Mouse (Mus musculus) lung, adult 2 months (tissue): ENCODE measurements around the gene Rassf5. TPM values are rescaled to one million over a fixed set of nuclear protein-coding genes. Genes with fewer than 3 reads are reported as not detected.

ENCODE experiments used
- DNase-seq: peaks from one replicate; pipeline ENCODE4 v3.0.0; 2022
- H3K4me1 ChIP-seq: fragments of 200-500 bp; 2 replicates; pipeline ENCODE4 v1.6.1; 2011; ENCODE audit warnings: low read length; ENCODE audit not compliant: control insufficient read depth, insufficient read depth
- H3K4me3 ChIP-seq: fragments of 200-500 bp; replicated peaks from 2 replicates; pipeline ENCODE3; 2011; ENCODE audit warnings: low read depth, mild to moderate bottlenecking, control low read depth, low read length; ENCODE audit errors: extremely low read depth
- CTCF ChIP-seq: fragments of 200-500 bp; IDR thresholded peaks from 2 replicates; pipeline ENCODE4 v1.5.1; 2011; ENCODE audit warnings: mild to moderate bottlenecking, low read length, control low read depth; ENCODE audit not compliant: insufficient read depth
- POLR2A ChIP-seq: fragments of 200-500 bp; IDR thresholded peaks from 2 replicates; pipeline ENCODE4 v1.6.1; 2011; ENCODE audit warnings: low read depth, mild to moderate bottlenecking, control low read depth, low read length, borderline replicate concordance; ENCODE audit errors: extremely low read depth
- WGBS: fragments of 180-500 bp; shearing (Covaris S2); methylation state at CpG from one replicate; pipeline ENCODE4 v1.1.7; 2018; 5-methylcytosine and 5-hydroxymethylcytosine counted together
- polyA plus RNA-seq: library from polyadenylated mRNA; depleted of rRNA; stranded (reverse); fragments of >200 nt; gene quantifications from 2 replicates; pipeline ENCODE4 v1.2.3, GENCODE M21; 2012

Rassf5 gene
- polyA plus RNA-seq, 1 experiment: 19.1 TPM

DNA sequence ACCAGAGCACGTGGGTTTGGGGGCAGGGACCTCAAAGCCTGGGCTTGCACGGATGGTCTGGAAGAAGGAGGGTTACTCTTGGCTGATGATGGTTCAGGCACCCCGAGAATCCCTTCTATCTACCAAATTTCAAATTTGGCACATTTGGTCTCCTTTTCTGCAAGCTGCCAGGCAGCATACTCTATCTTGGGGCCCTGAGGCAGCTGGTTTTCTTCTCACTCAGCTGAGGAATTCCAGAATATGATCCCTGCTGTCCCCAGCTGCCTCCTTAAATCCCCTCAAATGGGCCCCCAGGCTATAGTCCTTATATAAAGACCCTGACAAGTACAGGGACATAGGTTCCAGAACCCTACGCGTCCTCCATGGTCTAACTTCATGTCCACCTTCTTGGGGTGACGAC is 31.7 kb downstream of the Rassf5 start:
- no peak for DNase-seq
- WGBS: 63% methylated on average over 6 of the region's 6 CpGs
- Histone ChIP-seq H3K4me1 (no peaks in the 10 kb centered on the region; the same call in 1 of the 2 replicates), H3K4me3 (no peak overlapping the region)
- TF ChIP-seq POLR2A (no peak), CTCF (no peak)

DNA sequence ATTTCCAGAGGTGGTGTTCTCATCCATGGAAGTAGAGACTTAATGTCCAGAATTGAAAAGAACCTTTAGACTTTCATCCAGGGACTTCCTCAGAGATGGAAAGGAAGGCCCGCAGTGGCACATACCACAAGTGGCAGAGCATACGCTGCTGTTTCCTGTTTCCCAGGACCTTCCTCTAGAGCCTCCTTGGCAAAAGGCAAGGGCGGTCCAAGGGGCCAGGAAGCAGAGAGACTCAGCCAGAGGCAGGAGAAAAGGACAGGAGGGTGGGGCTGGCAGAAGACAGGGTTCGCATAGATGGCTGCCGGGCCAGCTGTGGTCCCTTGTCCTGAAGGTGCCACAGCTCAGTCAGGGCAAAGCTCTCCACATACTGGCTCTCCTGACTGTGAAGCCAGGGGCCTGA is 32.1 kb downstream of the Rassf5 start:
- no peak overlapping the region for H3K4me3 ChIP-seq
- H3K4me1 ChIP-seq: no peaks in the 10 kb centered on the region; the same call in 1 of the 2 replicates
- WGBS: 29% methylated on average over 5 of the region's 5 CpGs
- DNase-seq: no peak
- TF ChIP-seq POLR2A: no peak
- TF ChIP-seq CTCF: no peak

DNA sequence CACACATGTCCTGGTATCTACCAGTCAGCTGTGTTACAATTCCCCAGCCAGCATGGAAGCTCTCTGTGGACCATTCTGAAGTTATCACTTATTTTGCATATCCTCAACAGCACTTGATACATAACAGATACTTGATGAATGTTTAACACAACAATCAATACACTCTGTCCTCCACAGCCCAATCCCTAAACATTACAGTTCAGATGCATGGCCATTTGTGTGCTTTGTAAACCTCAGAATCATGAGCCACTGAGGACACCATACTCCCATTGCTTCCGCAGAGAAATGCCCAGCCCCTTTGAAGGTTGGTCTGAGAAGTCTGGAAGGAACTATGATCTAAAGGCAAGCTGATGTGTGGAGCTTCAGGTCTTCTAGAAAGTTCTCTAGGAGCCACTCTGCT is 33.4 kb downstream of the Rassf5 start:
- H3K4me3 ChIP-seq: no peak overlapping the region
- WGBS: 84% methylated on average over 1 of the region's 1 CpGs
- TF ChIP-seq POLR2A (no peak), CTCF (no peak)
- no peak for DNase-seq
- H3K4me1 ChIP-seq: no peaks in the 10 kb centered on the region; the same call in 1 of the 2 replicates

DNA sequence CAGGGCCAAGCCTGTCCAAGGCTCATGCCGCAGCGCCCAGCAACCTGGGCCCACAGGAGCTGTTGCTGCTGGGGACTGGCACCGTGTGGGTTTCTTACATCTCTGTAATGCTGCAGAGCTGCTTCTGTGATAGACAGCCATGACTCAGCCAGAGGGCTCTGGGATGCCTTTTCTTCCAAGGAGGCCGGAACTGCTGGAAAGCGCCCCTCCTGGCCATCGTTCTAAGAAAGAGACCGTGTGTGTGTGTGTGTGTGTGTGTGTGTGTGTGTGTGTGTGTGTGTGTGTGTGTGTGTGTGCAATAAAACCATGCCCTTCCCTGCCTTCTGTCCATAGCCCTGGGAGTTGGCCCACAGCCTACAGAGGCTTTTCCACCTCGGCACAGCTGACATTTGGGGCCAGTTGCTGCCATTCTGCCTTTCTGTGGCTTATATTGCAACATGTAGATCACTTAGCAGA is 35.1 kb downstream of the Rassf5 start:
- no peak for TF ChIP-seq POLR2A
- TF ChIP-seq CTCF: no peak

DNA sequence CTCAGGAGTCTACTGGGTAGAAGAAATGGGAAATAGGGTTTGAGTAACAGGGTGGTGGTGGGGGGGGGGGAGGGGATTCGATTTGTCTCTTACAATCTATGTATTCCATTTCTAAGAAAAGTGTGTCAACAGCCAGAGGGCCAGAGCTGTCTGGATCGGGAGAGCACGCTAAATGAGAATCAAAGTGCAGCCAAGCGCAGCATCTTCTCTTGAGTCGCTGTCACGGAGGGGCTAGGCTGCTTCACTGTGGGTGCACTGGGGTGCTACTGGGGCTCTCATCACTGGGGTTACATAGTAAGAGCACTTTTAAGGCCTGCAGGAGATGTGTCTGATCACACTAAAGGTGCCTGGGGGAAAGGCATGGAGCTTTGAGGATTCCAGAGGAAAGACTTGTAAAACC is 36.3 kb downstream of the Rassf5 start:
- TF ChIP-seq CTCF: no peak
- no peak for TF ChIP-seq POLR2A
- H3K4me1 ChIP-seq: no peaks in the 10 kb centered on the region; the same call in 1 of the 2 replicates
- H3K4me3 ChIP-seq: no peak overlapping the region
- DNase-seq: no peak
- WGBS: 97% methylated on average over 6 of the region's 6 CpGs

More for the DNA sequence above, 35.1 kb downstream of the Rassf5 start:
- 60% methylated on average over 8 of the region's 8 CpGs for whole genome bisulfite sequencing
- DNase-seq: no peak
- no peak overlapping the region for H3K4me3 ChIP-seq
- no peaks in the 10 kb centered on the region; the same call in 1 of the 2 replicates for H3K4me1 ChIP-seq

DNA sequence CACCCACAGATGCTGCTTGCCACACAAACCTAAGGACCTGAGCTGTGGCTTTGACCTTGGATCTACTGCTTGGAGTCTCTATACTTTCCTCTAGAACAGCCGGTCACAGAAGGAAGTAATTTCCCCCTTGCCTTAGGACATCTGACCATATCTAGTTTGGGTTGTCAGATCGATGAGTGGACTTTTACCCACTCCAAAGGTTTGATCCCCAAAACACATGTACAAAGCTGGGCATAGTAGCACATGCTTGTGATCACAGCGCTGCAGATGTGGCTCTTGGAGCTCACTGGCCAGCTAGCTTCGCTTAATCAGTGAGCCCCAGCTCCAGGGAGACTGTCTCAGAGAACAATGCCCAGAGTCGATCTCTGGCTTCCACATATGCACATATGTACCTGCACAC is 37.0 kb downstream of the Rassf5 start:
- 91% methylated on average over 5 of the region's 5 CpGs for WGBS
- no peaks in the 10 kb centered on the region for H3K4me1 ChIP-seq
- TF ChIP-seq POLR2A (no peak), CTCF (no peak)
- DNase-seq: no peak
- no peak overlapping the region for H3K4me3 ChIP-seq

DNA sequence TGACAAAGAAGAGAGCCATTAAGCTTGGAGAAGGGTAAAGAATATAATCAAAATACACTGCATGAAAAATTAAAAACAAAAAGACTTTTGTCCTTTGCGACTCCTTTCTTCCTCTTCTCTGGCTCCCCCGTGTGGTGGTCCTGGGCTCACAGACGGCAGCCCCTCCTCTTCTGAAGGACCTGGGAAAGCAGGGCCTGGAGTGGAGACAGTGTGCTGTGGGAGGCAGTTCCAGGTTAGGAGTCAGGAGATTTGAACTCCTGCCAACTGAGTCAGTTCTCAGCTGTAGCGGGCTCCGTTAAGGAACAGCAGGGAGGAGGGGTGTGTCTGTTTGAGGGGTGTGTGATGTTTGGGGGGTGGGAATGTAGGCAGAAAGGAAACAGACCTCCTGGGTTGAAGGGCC is 37.5 kb downstream of the Rassf5 start:
- Histone ChIP-seq H3K4me1 (no peaks in the 10 kb centered on the region), H3K4me3 (no peak overlapping the region)
- TF ChIP-seq POLR2A (no peak), CTCF (peak; percentile 51)
- WGBS: 5% methylated on average over 5 of the region's 5 CpGs
- peak; percentile 58 for DNase-seq

DNA sequence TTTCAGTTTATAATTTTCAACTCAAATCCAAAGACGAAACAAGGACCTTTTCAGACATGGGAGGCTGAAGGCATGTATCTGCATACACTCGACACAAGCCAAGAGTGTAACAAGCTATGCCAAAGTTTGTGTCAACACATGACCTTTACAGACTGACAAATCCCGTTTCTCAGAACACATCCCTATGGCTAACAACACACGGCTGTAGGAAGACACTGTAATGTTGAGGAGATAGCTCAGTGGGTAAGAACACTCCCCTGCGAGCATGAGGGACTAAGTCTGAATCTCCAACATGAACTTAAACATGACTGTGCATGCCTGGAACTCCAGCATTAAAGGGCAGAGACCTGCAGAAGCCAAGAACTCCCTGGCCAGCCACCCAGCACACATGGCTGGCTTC is 38.7 kb downstream of the Rassf5 start:
- TF ChIP-seq POLR2A (no peak), CTCF (no peak)
- 63% methylated on average over 5 of the region's 5 CpGs for WGBS
- no peak for DNase-seq
- H3K4me3 ChIP-seq: no peak overlapping the region
- H3K4me1 ChIP-seq: no peaks in the 10 kb centered on the region

DNA sequence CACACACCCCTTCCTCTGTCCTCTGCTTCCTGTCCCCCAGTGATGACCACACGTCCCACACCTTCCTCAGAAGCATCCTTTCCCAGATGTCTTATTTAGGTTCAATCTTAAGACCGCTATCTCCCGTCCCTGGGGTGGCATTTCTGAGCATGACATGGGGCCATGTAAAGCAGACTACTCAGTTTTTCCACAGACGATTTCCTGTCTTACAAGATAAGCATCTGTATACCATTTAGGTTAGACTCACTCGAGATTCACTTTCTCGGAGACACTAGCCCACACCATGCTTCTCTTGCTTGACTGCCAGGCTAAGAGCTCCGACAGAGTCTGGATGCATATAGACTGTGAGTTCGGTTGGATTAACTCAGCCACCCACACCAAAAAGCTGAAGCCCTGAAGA is 40.6 kb downstream of the Rassf5 start:
- 53% methylated on average over 8 of the region's 8 CpGs for WGBS
- TF ChIP-seq CTCF: no peak
- TF ChIP-seq POLR2A: no peak
- Histone ChIP-seq H3K4me1 (peaks cover 7% of the 10 kb centered on the region), H3K4me3 (no peak overlapping the region)
- DNase-seq: no peak

DNA sequence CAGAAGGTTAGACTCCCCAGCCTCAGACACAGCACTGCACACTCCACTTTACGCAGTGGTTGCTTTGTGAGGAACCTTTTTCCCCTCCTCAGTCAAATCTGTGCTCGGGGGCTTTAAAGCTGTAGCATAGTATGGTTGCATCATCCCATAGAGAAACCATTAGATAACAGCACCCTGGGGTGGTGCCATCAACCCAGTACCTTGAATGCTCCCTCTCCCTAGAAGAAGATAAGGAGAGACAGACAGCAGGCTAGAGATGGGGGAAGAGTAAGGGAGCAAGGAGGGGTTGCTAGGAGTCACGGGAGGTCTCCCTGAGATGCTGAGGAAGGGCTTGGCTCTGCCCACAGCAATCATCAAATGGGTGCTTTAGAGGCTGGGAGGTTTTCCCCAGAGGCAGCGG is 43.7 kb downstream of the Rassf5 start:
- H3K4me1 ChIP-seq: peaks cover 7% of the 10 kb centered on the region
- 80% methylated on average over 4 of the region's 4 CpGs for WGBS

DNA sequence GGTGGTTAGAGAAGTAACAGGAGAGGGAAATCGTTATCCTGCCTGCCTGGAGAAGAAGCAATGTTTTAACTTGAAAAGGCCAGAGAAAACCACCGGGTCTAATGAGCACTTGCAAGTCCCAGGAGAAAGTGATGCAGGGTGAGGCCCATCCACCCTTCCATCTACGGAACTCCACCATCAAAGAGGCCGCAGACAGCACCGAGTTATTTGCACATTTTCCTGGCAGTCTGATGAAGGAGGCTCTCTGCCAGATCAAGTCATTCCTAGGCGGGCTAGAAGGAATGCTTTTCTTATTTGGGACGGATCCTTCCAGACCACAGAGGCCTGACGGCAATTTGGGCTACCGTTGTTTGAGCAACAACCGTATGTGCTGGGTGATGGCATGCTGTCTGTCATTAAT is 44.5 kb downstream of the Rassf5 start:
- DNase-seq: no peak
- H3K4me3 ChIP-seq: no peak overlapping the region
- 45% methylated on average over 10 of the region's 10 CpGs for WGBS
- TF ChIP-seq POLR2A (no peak), CTCF (no peak)
- peaks cover 9% of the 10 kb centered on the region for H3K4me1 ChIP-seq

More for the DNA sequence above, 43.7 kb downstream of the Rassf5 start:
- no peak for TF ChIP-seq POLR2A
- TF ChIP-seq CTCF: no peak
- no peak overlapping the region for H3K4me3 ChIP-seq
- DNase-seq: no peak
